Mouse (Mus musculus) olfactory bulb, adult 2 months (tissue): ENCODE measurements around the gene Olfr433.

ENCODE experiments used
- CTCF ChIP-seq: fragments of 200-500 bp; IDR thresholded peaks from 2 replicates; pipeline ENCODE4 v1.5.1; 2012; ENCODE audit warnings: low read depth, mild to moderate bottlenecking, low read length, moderate library complexity; ENCODE audit not compliant: insufficient read depth
- POLR2A ChIP-seq: fragments of 200-500 bp; IDR thresholded peaks from 2 replicates; pipeline ENCODE4 v1.6.1; 2012; ENCODE audit warnings: mild to moderate bottlenecking, low read depth, low read length, moderate library complexity; ENCODE audit not compliant: insufficient read depth

GRCm38 (mm10) chr1:174084031-174084430, 43.5 kb downstream of the Olfr433 start, which contains the start of gene Olfr429:
- no peak for TF ChIP-seq CTCF
- no peak for TF ChIP-seq POLR2A
